Mouse (Mus musculus): ENCODE data around the gene Os9.
"Not testable (repeated sequence)": the region's sequence is repeated elsewhere in the genome, so short reads cannot be mapped to it uniquely, and the experiment has no call there.

Gene Os9

GRCm38 (mm10) chr10:127063913-127064870 is 56.7 kb downstream of the Os9 start:
- DNase-seq (ENCODE audit: low spot score in 2 of 2): no peak

- DNase-seq (ENCODE audit: low spot score in 2 of 2): peak; percentile 93 to 98
Measured at GRCm38 (mm10) chr10:127063239-127063872, 57.6 kb downstream of the Os9 start, which contains the start of gene Cdk4. Gene Cdk4 (plus strand): TSS chr10:127063534.

- DNase-seq (ENCODE audit: low spot score in 2 of 2): no peak
Measured at GRCm38 (mm10) chr10:127062503-127062902, 58.4 kb downstream of the Os9 start.

- DNase-seq (ENCODE audit: low spot score in 2 of 2): not testable (repeated sequence)
Measured at GRCm38 (mm10) chr10:127062101-127062500, 58.8 kb downstream of the Os9 start.

GRCm38 (mm10) chr10:127061513-127061912 is 59.4 kb downstream of the Os9 start:
- no peak for DNase-seq (ENCODE audit: low spot score in 2 of 2)

GRCm38 (mm10) chr10:127061085-127061484 is 59.8 kb downstream of the Os9 start:
- DNase-seq (ENCODE audit: low spot score in 2 of 2): no peak

- peak in 1 of 2 experiments; percentile 56 for DNase-seq (ENCODE audit: low spot score in 2 of 2)
Measured at GRCm38 (mm10) chr10:127059968-127060916, 60.7 kb downstream of the Os9 start, which contains the start of gene March9. Gene March9 (minus strand): TSS chr10:127060184.

GRCm38 (mm10) chr10:127059174-127059967 is 61.6 kb downstream of the Os9 start:
- no peak for DNase-seq (ENCODE audit: low spot score in 2 of 2)

- no peak for DNase-seq (ENCODE audit: low spot score in 2 of 2)
Measured at GRCm38 (mm10) chr10:127058708-127059107, 62.2 kb downstream of the Os9 start.

GRCm38 (mm10) chr10:127058161-127058560 is 62.8 kb downstream of the Os9 start:
- peak in 1 of 2 experiments; percentile 56 for DNase-seq (ENCODE audit: low spot score in 2 of 2)

- DNase-seq (ENCODE audit: low spot score in 2 of 2): no peak
Measured at GRCm38 (mm10) chr10:127056490-127056889, 64.4 kb downstream of the Os9 start.

GRCm38 (mm10) chr10:127055406-127055805 is 65.5 kb downstream of the Os9 start:
- no peak for DNase-seq (ENCODE audit: low spot score in 2 of 2)

GRCm38 (mm10) chr10:127054646-127055045 is 66.3 kb downstream of the Os9 start:
- no peak for DNase-seq (ENCODE audit: low spot score in 2 of 2)

GRCm38 (mm10) chr10:127050119-127050474 is 70.8 kb downstream of the Os9 start:
- DNase-seq (ENCODE audit: low spot score in 2 of 2): no peak

- peak in 1 of 2 experiments; percentile 18 for DNase-seq (ENCODE audit: low spot score in 2 of 2)
Measured at GRCm38 (mm10) chr10:127049395-127050118, 71.4 kb downstream of the Os9 start.

- peak in 1 of 2 experiments; percentile 26 for DNase-seq (ENCODE audit: low spot score in 2 of 2)
Measured at GRCm38 (mm10) chr10:127048608-127049394, 72.1 kb downstream of the Os9 start.

GRCm38 (mm10) chr10:127047954-127048353 is 73.0 kb downstream of the Os9 start, which contains the start of gene Cyp27b1:
Gene Cyp27b1 (plus strand): TSS chr10:127048250.
- no peak for DNase-seq (ENCODE audit: low spot score in 2 of 2)

Measured in urinary bladder, adult 18-20 months (tissue).